Mouse (Mus musculus): ENCODE measurements at regions not wholly inside any gene's neighbourhood (a gene's known extent, or its start where the extent isn't known, plus 50 kb on each side); places are given as distances from the start of the nearest gene placed in this dataset.

- Histone ChIP-seq H3K4me2 (replicated peaks; ENCODE audit: low read depth) (no peak overlapping the region), H3K9ac (ENCODE audit: low read depth, low read length) (no peak overlapping the region), H3K9me3 (ENCODE audit: control insufficient read depth) (no peaks in the 10 kb centered on the region), H3K27me3 (replicated peaks; ENCODE audit: control insufficient read depth, insufficient read depth, low read length) (no peaks in the 10 kb centered on the region), H3K4me1 (replicated peaks; ENCODE audit: control insufficient read depth, insufficient read depth, low read length) (no peaks in the 10 kb centered on the region), H3K36me3 (ENCODE audit: control insufficient read depth, insufficient read depth) (no peaks in the 10 kb centered on the region), H3K4me3 (ENCODE audit: low read depth, low read length) (no peak overlapping the region), H3K27ac (ENCODE audit: low read depth, low read length) (no peak overlapping the region)
- no peak for ATAC-seq
- WGBS, result 81% methylated on average over 6 of the region's 6 CpGs
- no peak for TF ChIP-seq CTCF (IDR thresholded peaks at IDR 0.05; ENCODE audit: low read depth)
These were observed 631.3 kb downstream of the Diaph3 start for GRCm38 (mm10) chr14:86509686-86510085.

DNA sequence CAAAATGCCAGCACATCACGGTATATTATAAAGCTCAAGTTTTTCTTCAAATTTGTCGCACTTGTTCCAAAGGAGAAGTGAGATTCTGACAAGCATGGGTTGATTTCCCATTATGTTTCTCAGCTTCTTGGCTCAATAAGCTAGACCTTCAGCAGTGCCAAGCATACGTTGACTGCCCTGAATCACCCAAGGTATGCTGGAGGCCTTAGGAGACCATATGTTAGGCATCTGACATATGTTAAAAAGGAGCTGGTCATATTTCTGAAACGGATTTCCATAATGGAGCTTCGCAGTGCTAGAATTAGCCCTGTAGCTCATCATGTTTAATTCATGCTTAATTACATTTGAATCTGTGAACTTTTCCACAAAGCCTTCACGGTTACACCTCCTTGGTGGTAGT lies 634.7 kb downstream of the Diaph3 start:
- Histone ChIP-seq H3K9ac (ENCODE audit: low read depth, low read length) (no peak overlapping the region), H3K9me3 (ENCODE audit: control insufficient read depth) (no peaks in the 10 kb centered on the region), H3K4me2 (replicated peaks; ENCODE audit: low read depth) (no peak overlapping the region), H3K36me3 (ENCODE audit: control insufficient read depth, insufficient read depth) (no peaks in the 10 kb centered on the region), H3K4me3 (ENCODE audit: low read depth, low read length) (no peak overlapping the region), H3K4me1 (replicated peaks; ENCODE audit: control insufficient read depth, insufficient read depth, low read length) (no peaks in the 10 kb centered on the region), H3K27me3 (replicated peaks; ENCODE audit: control insufficient read depth, insufficient read depth, low read length) (no peaks in the 10 kb centered on the region), H3K27ac (ENCODE audit: low read depth, low read length) (no peak overlapping the region)
- no peak for ATAC-seq
- 87% methylated on average over 6 of the region's 6 CpGs for WGBS
- TF ChIP-seq CTCF (IDR thresholded peaks at IDR 0.05; ENCODE audit: low read depth), result no peak

- H3K9me3 ChIP-seq (ENCODE audit: control insufficient read depth), result no peaks in the 10 kb centered on the region
- H3K4me2 ChIP-seq (replicated peaks; ENCODE audit: low read depth), result no peak overlapping the region
- ATAC-seq, result no peak
- WGBS, result 88% methylated on average over 4 of the region's 4 CpGs
- no peak overlapping the region for H3K4me3 ChIP-seq (ENCODE audit: low read depth, low read length)
- H3K9ac ChIP-seq (ENCODE audit: low read depth, low read length), result no peak overlapping the region
- H3K27ac ChIP-seq (ENCODE audit: low read depth, low read length), result no peak overlapping the region
- no peaks in the 10 kb centered on the region for H3K36me3 ChIP-seq (ENCODE audit: control insufficient read depth, insufficient read depth)
- no peak for TF ChIP-seq CTCF (IDR thresholded peaks at IDR 0.05; ENCODE audit: low read depth)
- no peaks in the 10 kb centered on the region for H3K27me3 ChIP-seq (replicated peaks; ENCODE audit: control insufficient read depth, insufficient read depth, low read length)
- H3K4me1 ChIP-seq (replicated peaks; ENCODE audit: control insufficient read depth, insufficient read depth, low read length), result no peaks in the 10 kb centered on the region
These were observed 650.2 kb downstream of the Diaph3 start for GRCm38 (mm10) chr14:86490826-86491225.

DNA sequence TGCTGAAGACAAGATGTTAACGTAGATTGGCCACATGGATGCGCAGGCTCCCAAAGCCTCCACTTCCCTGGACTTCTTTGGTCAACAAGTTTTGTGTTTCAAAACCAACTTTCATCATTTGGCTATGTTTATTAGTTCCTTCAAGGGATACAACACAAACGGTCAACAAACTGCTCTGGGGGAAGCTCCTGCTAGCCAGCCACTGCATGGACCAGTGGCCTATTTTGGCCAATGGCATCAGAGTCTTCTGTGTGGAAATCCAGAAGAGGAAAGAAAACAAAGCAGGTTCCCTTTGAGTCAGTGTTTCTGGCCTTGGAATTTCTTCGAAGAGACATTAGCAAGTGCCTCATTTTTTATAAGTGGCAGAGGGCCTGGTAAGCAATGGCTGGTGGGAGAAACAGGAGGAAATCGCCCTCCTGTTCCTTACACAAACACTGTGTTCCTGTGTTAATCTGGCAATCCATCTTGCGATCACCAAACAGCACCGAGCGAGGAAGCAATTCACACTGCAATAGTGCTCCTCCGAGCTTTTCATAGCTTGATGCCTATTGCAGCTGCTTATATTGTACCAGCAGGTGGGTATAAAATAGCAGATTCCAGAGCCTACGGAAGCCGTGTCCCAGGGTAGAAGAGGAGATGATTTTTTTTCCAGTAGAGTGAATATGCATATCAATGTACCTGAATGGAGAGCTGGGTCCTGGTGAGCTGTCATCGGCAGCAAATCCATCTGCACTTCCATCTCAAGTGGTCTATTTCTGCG lies 651.0 kb downstream of the Diaph3 start:
- Histone ChIP-seq H3K36me3 (ENCODE audit: control insufficient read depth, insufficient read depth) (no peaks in the 10 kb centered on the region), H3K4me1 (replicated peaks; ENCODE audit: control insufficient read depth, insufficient read depth, low read length) (no peaks in the 10 kb centered on the region), H3K9me3 (ENCODE audit: control insufficient read depth) (no peaks in the 10 kb centered on the region), H3K27ac (ENCODE audit: low read depth, low read length) (no peak overlapping the region), H3K4me3 (ENCODE audit: low read depth, low read length) (no peak overlapping the region), H3K9ac (ENCODE audit: low read depth, low read length) (no peak overlapping the region), H3K4me2 (replicated peaks; ENCODE audit: low read depth) (no peak overlapping the region), H3K27me3 (replicated peaks; ENCODE audit: control insufficient read depth, insufficient read depth, low read length) (no peaks in the 10 kb centered on the region)
- 55% methylated on average over 13 of the region's 13 CpGs for WGBS
- no peak for TF ChIP-seq CTCF (IDR thresholded peaks at IDR 0.05; ENCODE audit: low read depth)
- no peak for ATAC-seq

DNA sequence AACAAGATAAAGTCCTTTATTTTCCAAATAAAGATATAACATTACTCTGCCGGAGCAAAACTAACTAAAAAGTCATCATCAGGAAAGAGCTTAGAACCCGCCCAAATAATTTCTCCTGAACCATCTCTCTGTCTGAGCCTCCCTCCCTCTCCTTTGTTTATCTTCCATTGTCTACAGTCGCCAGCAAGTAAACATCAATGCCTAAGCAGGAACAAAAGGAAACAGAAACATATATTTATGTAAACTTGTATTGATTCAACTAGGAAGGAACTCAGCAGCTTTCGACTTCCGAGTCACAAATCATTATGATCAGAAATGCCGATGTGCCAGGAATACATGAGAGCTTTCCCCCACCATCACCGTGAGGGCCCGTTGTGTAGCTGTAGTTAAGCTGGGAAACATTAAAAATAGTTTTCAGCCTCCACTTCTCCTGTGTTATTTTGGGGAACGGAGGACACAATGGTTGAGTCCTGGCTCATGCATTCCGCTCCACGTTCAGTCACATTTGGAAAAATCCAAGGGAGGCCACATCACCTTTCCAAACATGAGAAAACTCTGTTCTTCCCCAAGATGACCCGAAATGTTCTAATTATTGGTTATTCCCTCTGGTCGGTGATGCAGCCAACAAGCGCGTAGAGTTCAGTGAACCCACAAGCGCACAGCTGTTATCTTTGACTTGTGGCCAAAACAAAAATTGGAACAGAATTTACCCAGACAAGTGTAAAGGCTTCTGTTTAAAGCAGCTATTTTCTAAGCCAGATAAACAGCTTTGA lies 651.8 kb downstream of the Diaph3 start:
- TF ChIP-seq CTCF (IDR thresholded peaks at IDR 0.05; ENCODE audit: low read depth), result no peak
- no peak for ATAC-seq
- WGBS, result 64% methylated on average over 16 of the region's 16 CpGs

DNA sequence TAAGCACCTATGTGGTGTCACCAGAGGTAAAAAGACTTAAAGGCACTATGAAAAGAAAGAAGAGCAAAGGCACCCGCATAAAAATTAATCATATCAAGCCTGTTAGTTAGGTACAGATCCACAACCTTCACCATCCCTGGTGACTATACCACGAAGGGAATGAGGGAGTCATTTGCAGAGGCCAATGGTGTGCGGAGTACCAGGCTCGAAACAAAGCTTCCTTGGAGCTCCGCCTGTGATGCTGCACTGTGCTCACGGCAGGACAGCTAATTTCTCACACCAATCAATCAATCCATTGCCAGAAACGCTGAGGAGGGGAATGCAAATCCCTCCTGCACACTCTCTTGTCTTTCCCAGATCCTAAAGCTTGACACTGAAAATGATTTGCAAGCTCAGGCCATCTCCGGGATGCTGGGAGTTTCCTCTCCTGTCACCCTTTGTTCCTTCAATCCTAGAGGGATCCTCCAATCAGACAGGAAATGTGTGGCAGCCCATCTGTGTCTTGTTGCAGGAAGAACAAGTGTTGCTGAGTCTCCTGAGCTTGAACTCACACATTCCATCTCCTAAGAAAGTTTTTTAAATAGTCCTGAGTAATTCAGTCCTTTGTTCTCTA lies 653.6 kb downstream of the Diaph3 start:
- no peak for ATAC-seq
- no peak for TF ChIP-seq CTCF (IDR thresholded peaks at IDR 0.05; ENCODE audit: low read depth)
- no peaks in the 10 kb centered on the region for H3K9me3 ChIP-seq (ENCODE audit: control insufficient read depth)
- no peak overlapping the region for H3K9ac ChIP-seq (ENCODE audit: low read depth, low read length)
- 53% methylated on average over 8 of the region's 8 CpGs for WGBS
- no peaks in the 10 kb centered on the region for H3K36me3 ChIP-seq (ENCODE audit: control insufficient read depth, insufficient read depth)
- H3K4me1 ChIP-seq (replicated peaks; ENCODE audit: control insufficient read depth, insufficient read depth, low read length), result no peaks in the 10 kb centered on the region
- no peak overlapping the region for H3K27ac ChIP-seq (ENCODE audit: low read depth, low read length)
- no peak overlapping the region for H3K4me3 ChIP-seq (ENCODE audit: low read depth, low read length)
- no peaks in the 10 kb centered on the region for H3K27me3 ChIP-seq (replicated peaks; ENCODE audit: control insufficient read depth, insufficient read depth, low read length)
- no peak overlapping the region for H3K4me2 ChIP-seq (replicated peaks; ENCODE audit: low read depth)

More for the DNA sequence above, 651.8 kb downstream of the Diaph3 start:
- H3K36me3 ChIP-seq (ENCODE audit: control insufficient read depth, insufficient read depth), result no peaks in the 10 kb centered on the region
- no peaks in the 10 kb centered on the region for H3K4me1 ChIP-seq (replicated peaks; ENCODE audit: control insufficient read depth, insufficient read depth, low read length)
- no peak overlapping the region for H3K27ac ChIP-seq (ENCODE audit: low read depth, low read length)
- H3K4me2 ChIP-seq (replicated peaks; ENCODE audit: low read depth), result no peak overlapping the region
- no peak overlapping the region for H3K9ac ChIP-seq (ENCODE audit: low read depth, low read length)
- no peaks in the 10 kb centered on the region for H3K27me3 ChIP-seq (replicated peaks; ENCODE audit: control insufficient read depth, insufficient read depth, low read length)
- no peaks in the 10 kb centered on the region for H3K9me3 ChIP-seq (ENCODE audit: control insufficient read depth)
- H3K4me3 ChIP-seq (ENCODE audit: low read depth, low read length), result no peak overlapping the region
